ENCODE assay signal across 22 mouse cellular contexts in the genomic region with DNA sequence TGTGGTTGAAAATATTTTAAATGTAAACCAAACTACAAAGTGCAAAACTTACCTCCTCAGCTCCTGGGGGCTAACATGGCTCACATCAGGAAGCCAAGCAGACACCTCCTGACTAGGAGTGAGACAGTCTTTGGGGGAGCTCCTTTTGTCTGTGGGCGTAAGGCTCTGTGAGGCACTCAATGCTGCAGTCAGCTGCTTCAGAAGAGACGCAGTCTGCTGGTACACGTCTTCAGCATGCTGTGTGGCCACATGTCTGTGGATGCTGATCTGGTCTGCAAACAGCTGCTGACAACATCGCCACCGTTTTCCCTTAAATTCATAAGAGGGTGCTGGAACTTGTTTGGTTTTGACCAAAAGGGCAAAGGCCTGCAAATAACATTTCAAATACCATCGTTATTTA. TPM values are rescaled to one million over a fixed set of nuclear protein-coding genes. Genes with fewer than 3 reads are reported as not detected.
DNase-seq lines count a peak whose midpoint lies in the region; ATAC-seq lines count a peak whose summit lies in the region.
"Had no signal": no experiment of that assay in that cellular context is flagged by ENCODE, and none has a peak within 500 bp of the region (broad histone marks: within the 10 kb centered on the region; RNA-seq: fewer than 3 reads in every experiment).

No protein-coding gene starts in this region.

- H3K4me2 ChIP-seq in midbrain, embryonic 11.5 days = no peak overlapping the region
- H3K4me2 ChIP-seq: embryonic facial prominence, embryonic 13.5 days; embryonic facial prominence, embryonic 15.5 days; forebrain, embryonic 12.5 days had no signal

- H3K36me3 ChIP-seq in midbrain, embryonic 11.5 days (ENCODE audit: control insufficient read depth, insufficient read depth, low read length) = peaks cover 21% of the 10 kb centered on the region
- H3K36me3 ChIP-seq in midbrain, embryonic 10.5 days = peaks cover 85% of the 10 kb centered on the region

- no peak for ATAC-seq in midbrain, embryonic 11.5 days (ENCODE audit: low FRiP score)
- ATAC-seq: forebrain, embryonic 14.5 days; forebrain, embryonic 16.5 days had no signal

- no peaks in the 10 kb centered on the region for H3K9me3 ChIP-seq in midbrain, embryonic 11.5 days (ENCODE audit: control insufficient read depth, low read length)
- H3K9me3 ChIP-seq in midbrain, embryonic 10.5 days (replicated peaks) = no peaks in the 10 kb centered on the region
- H3K9me3 ChIP-seq: embryonic facial prominence, embryonic 13.5 days; embryonic facial prominence, embryonic 15.5 days; forebrain, embryonic 10.5 days; forebrain, embryonic 12.5 days had no signal

- no peak overlapping the region for H3K4me3 ChIP-seq in midbrain, embryonic 11.5 days (ENCODE audit: low read depth, low read length)
- H3K4me3 ChIP-seq in midbrain, embryonic 10.5 days = no peak overlapping the region
- H3K4me3 ChIP-seq: embryonic facial prominence, embryonic 13.5 days; embryonic facial prominence, embryonic 15.5 days; erythroblast, embryonic 14.5 days; forebrain, embryonic 10.5 days; forebrain, embryonic 12.5 days had no signal

- H3K27me3 ChIP-seq in midbrain, embryonic 11.5 days (ENCODE audit: control insufficient read depth, insufficient read depth, low read length) = no peaks in the 10 kb centered on the region
- no peaks in the 10 kb centered on the region for H3K27me3 ChIP-seq in midbrain, embryonic 10.5 days (ENCODE audit: low read depth, poor library complexity, severe bottlenecking)
- H3K27me3 ChIP-seq: embryonic facial prominence, embryonic 13.5 days; embryonic facial prominence, embryonic 15.5 days; forebrain, embryonic 12.5 days had no signal

- no peak overlapping the region for H3K9ac ChIP-seq in midbrain, embryonic 11.5 days (ENCODE audit: low read length)
- H3K9ac ChIP-seq: embryonic facial prominence, embryonic 13.5 days; embryonic facial prominence, embryonic 15.5 days; forebrain, embryonic 12.5 days had no signal

- 88% methylated on average over 6 of the region's 6 CpGs for WGBS in midbrain, embryonic 11.5 days
- 90% methylated on average over 6 of the region's 6 CpGs for WGBS in midbrain, embryonic 10.5 days

- H3K27ac ChIP-seq in midbrain, embryonic 11.5 days (ENCODE audit: low read depth, low read length) = no peak overlapping the region
- no peak overlapping the region for H3K27ac ChIP-seq in midbrain, embryonic 10.5 days (replicated peaks)
- H3K27ac ChIP-seq: embryonic facial prominence, embryonic 13.5 days; embryonic facial prominence, embryonic 15.5 days; forebrain, embryonic 10.5 days; forebrain, embryonic 12.5 days had no signal

- H3K4me1 ChIP-seq in midbrain, embryonic 11.5 days (ENCODE audit: control insufficient read depth, insufficient read depth, low read length) = no peaks in the 10 kb centered on the region
- H3K4me1 ChIP-seq in midbrain, embryonic 10.5 days = peaks cover 1% of the 10 kb centered on the region

- peak; percentile 68 for DNase-seq in midbrain, embryonic 11.5 days (ENCODE audit: low spot score, missing footprints)
- no peak for DNase-seq in midbrain, embryonic 10.5 days (ENCODE audit: low spot score)
- peak; percentile 64 for DNase-seq in brain, adult 2 months (ENCODE audit: low read depth, low spot score)
- DNase-seq in telencephalon, adult 2 months (ENCODE audit: low read depth, low spot score) = peak; percentile 18
- no peak for DNase-seq in adrenal gland, adult 2 months
- DNase-seq: adrenal gland, adult 8-10 months; adrenal gland, postnatal 14 days; adrenal gland, postnatal 36 days; cerebellum, adult 11 months; cerebellum, adult 18-20 months; cerebellum, adult 8-10 months; cerebellum, adult 9-11 months; cerebellum, postnatal 14 days; cerebellum, postnatal 36 days; embryo, embryonic 11 days had no signal

RNA-seq across cellular contexts. Expression of a gene that starts 6.6 kb away (rescaled TPM):
- 143 and 161 TPM in 2 replicates for polyA plus RNA-seq in midbrain, embryonic 11.5 days (2014; fragmentation: Nextera tagmentation; extraction: Ambion mirVana)
- 127 and 133 TPM in 2 replicates for polyA plus RNA-seq in midbrain, embryonic 10.5 days (2016; fragmentation: Nextera tagmentation; extraction: Ambion mirVana)
- 10 to 100 TPM; 47.4 to 59.2 TPM for total RNA-seq in adrenal gland, adult 2 months (2021)
- 8.8 and 11.2 TPM in 2 replicates for polyA plus RNA-seq in adrenal gland, adult 2 months (2012; rRNA removed)

RNA-seq across cellular contexts. Expression of a gene that starts 6.7 kb away (rescaled TPM):
- polyA plus RNA-seq in midbrain, embryonic 11.5 days (2014; fragmentation: Nextera tagmentation; extraction: Ambion mirVana) = 36.1 and 36.7 TPM in 2 replicates
- 62.8 and 63.6 TPM in 2 replicates for polyA plus RNA-seq in midbrain, embryonic 10.5 days (2016; fragmentation: Nextera tagmentation; extraction: Ambion mirVana)
- 10 to 100 TPM; 21.0 to 29.8 TPM for total RNA-seq in adrenal gland, adult 2 months (2021)
- 10.7 and 13.4 TPM in 2 replicates for polyA plus RNA-seq in adrenal gland, adult 2 months (2012; rRNA removed)

Comparison
In these comparisons a context has a peak if more than half of its experiments do, and no peak if none do; other contexts are left out.
1. DNase-seq: peak in midbrain, embryonic 11.5 days (single experiment), brain, adult 2 months (single experiment) and telencephalon, adult 2 months (single experiment); none in midbrain, embryonic 10.5 days (single experiment) and adrenal gland, adult 2 months (single experiment).
2. RNA of a gene that starts 6.6 kb away (polyA plus RNA-seq): 143 to 161 TPM in midbrain, embryonic 11.5 days and 127 to 133 TPM in midbrain, embryonic 10.5 days; 8.8 to 11.2 TPM in adrenal gland, adult 2 months; every median in the first group is over 10 times any median in the second.